In the genomic region with DNA sequence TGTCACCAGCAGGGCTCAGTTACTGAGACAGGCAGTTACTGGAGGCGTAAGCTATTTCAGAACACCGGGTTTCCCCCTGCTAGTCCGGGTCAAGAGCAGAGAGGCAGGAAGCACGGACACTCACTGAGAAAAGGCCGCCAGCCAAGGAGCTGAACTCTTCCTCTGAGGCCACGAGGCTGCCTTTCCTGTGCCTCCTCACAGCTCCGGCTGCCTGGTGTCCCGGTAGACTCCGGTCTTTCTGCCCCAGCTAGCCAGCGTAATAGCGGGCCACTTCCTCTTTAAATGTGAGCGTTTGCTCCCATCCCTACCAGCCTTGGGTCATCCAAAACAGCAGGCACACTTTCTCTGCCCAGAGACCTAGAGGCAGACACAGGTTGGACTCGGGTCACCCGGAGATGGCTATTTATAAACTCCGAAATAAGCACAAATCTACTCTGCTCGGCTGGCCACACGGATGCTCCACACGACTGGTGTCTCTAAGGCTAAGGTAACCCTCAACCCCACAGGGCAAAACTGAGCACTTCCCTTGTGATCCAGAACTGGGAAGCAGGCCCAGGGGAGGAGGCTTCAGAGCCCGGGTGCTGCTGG, we compare ENCODE assay signal across 9 mouse cellular contexts. TPM values are rescaled to one million over a fixed set of nuclear protein-coding genes. Genes with fewer than 3 reads are reported as not detected.
DNase-seq lines count a peak whose midpoint lies in the region; ATAC-seq and TF ChIP-seq lines count a peak whose summit lies in the region.
"Had no signal": no experiment of that assay in that cellular context is flagged by ENCODE, and none has a peak within 500 bp of the region (broad histone marks: within the 10 kb centered on the region; RNA-seq: fewer than 3 reads in every experiment).

No protein-coding gene starts in this region.

- ATAC-seq in forebrain, embryonic 12.5 days (ENCODE audit: low FRiP score) = no peak
- peak; percentile 43; the same call in 1 of the 2 replicates for ATAC-seq in neural tube, embryonic 12.5 days (ENCODE audit: low FRiP score, low read depth)

- peaks cover 41% of the 10 kb centered on the region for H3K4me1 ChIP-seq in forebrain, embryonic 10.5 days
- H3K4me1 ChIP-seq in forebrain, embryonic 12.5 days = peaks cover 18% of the 10 kb centered on the region
- H3K4me1 ChIP-seq in spleen, adult 2 months (ENCODE audit: control insufficient read depth, insufficient read depth, insufficient read length) = no peaks in the 10 kb centered on the region
- H3K4me1 ChIP-seq in neural tube, embryonic 12.5 days = peaks cover 13% of the 10 kb centered on the region; the same call in 1 of the 2 replicates

- DNase-seq in forebrain, embryonic 10.5 days (ENCODE audit: extremely low spot score, low spot score) = no peak
- peak; percentile 3 to 24 for DNase-seq in spleen, adult 2 months (ENCODE audit: low read depth in 1 of 2, low spot score in 2 of 2)
- no peak for DNase-seq in spleen, postnatal 14 days (ENCODE audit: low spot score in 2 of 2)
- peak; percentile 43 to 47 for DNase-seq in gastrocnemius, postnatal 36 days
- DNase-seq in kidney, adult 9 months = peak; percentile 32
- no peak for DNase-seq in MN1 (ENCODE audit: low spot score)
- DNase-seq: liver, embryonic 13.5 days had no signal

- no peaks in the 10 kb centered on the region for H3K36me3 ChIP-seq in forebrain, embryonic 10.5 days (replicated peaks)
- no peaks in the 10 kb centered on the region for H3K36me3 ChIP-seq in forebrain, embryonic 12.5 days (replicated peaks)
- H3K36me3 ChIP-seq in spleen, adult 2 months (ENCODE audit: control insufficient read depth, insufficient read depth, low read length) = no peaks in the 10 kb centered on the region
- H3K36me3 ChIP-seq in neural tube, embryonic 12.5 days = no peaks in the 10 kb centered on the region
- H3K36me3 ChIP-seq: liver, embryonic 13.5 days had no signal

- TF ChIP-seq CTCF in spleen, adult 2 months (IDR thresholded peaks at IDR 0.05; ENCODE audit: extremely low read depth, insufficient read depth, insufficient read length, insufficient replicate concordance) = no peak

- intact Hi-C loops in gastrocnemius, postnatal 36 days (cut with DNase I) = loop anchor here (2.0 kb wide), 2 partner anchors 21 to 25 kb away; no protein-coding TSS in a partner anchor

- peak overlapping the region; percentile 30; the same call in 1 of the 2 replicates for H3K27ac ChIP-seq in forebrain, embryonic 10.5 days
- H3K27ac ChIP-seq in forebrain, embryonic 12.5 days = no peak overlapping the region
- peak overlapping the region; percentile 75 for H3K27ac ChIP-seq in spleen, adult 2 months (ENCODE audit: insufficient read depth, low read length)
- no peak overlapping the region for H3K27ac ChIP-seq in neural tube, embryonic 12.5 days
- H3K27ac ChIP-seq: liver, embryonic 13.5 days had no signal

- no peaks in the 10 kb centered on the region for H3K9me3 ChIP-seq in forebrain, embryonic 10.5 days
- no peaks in the 10 kb centered on the region for H3K9me3 ChIP-seq in forebrain, embryonic 12.5 days
- no peaks in the 10 kb centered on the region for H3K9me3 ChIP-seq in neural tube, embryonic 12.5 days
- H3K9me3 ChIP-seq: liver, embryonic 13.5 days had no signal

- H3K4me2 ChIP-seq in forebrain, embryonic 12.5 days = no peak overlapping the region
- no peak overlapping the region for H3K4me2 ChIP-seq in neural tube, embryonic 12.5 days (replicated peaks)
- H3K4me2 ChIP-seq: liver, embryonic 13.5 days had no signal

- TF ChIP-seq POLR2A in spleen, adult 2 months (IDR thresholded peaks at IDR 0.05; ENCODE audit: low read depth, low read length) = no peak

- H3K4me3 ChIP-seq in forebrain, embryonic 10.5 days = no peak overlapping the region
- H3K4me3 ChIP-seq in forebrain, embryonic 12.5 days (replicated peaks) = no peak overlapping the region
- no peak overlapping the region; the same call in 1 of the 2 replicates for H3K4me3 ChIP-seq in spleen, adult 2 months (ENCODE audit: extremely low read depth, insufficient read depth, insufficient read length)
- no peak overlapping the region for H3K4me3 ChIP-seq in neural tube, embryonic 12.5 days
- H3K4me3 ChIP-seq: liver, embryonic 13.5 days had no signal

- H3K9ac ChIP-seq in forebrain, embryonic 12.5 days = no peak overlapping the region
- H3K9ac ChIP-seq in neural tube, embryonic 12.5 days = no peak overlapping the region
- H3K9ac ChIP-seq: liver, embryonic 13.5 days had no signal

- WGBS in forebrain, embryonic 10.5 days = 67% methylated on average over 19 of the region's 19 CpGs
- WGBS in forebrain, embryonic 12.5 days = 68% methylated on average over 19 of the region's 19 CpGs
- 23% methylated on average over 19 of the region's 19 CpGs for WGBS in spleen, adult 2 months
- 61% methylated on average over 19 of the region's 19 CpGs for WGBS in neural tube, embryonic 12.5 days

- H3K27me3 ChIP-seq in forebrain, embryonic 10.5 days (ENCODE audit: poor library complexity, severe bottlenecking) = no peaks in the 10 kb centered on the region; the same call in 1 of the 2 replicates
- H3K27me3 ChIP-seq in forebrain, embryonic 12.5 days = no peaks in the 10 kb centered on the region
- H3K27me3 ChIP-seq in spleen, adult 2 months (ENCODE audit: control insufficient read depth, insufficient read depth, low read length) = no peaks in the 10 kb centered on the region
- H3K27me3 ChIP-seq in neural tube, embryonic 12.5 days (replicated peaks) = no peaks in the 10 kb centered on the region
- H3K27me3 ChIP-seq: liver, embryonic 13.5 days had no signal

RNA-seq across cellular contexts. Expression of gene 3425401B19Rik, which starts 1.7 kb away (rescaled TPM):
- 0.05 TPM in 1 of 2 replicates, not detected in the other for polyA plus RNA-seq in forebrain, embryonic 10.5 days (2016; fragmentation: Nextera tagmentation; extraction: Ambion mirVana)
- polyA plus RNA-seq in forebrain, embryonic 12.5 days (2016; fragmentation: Nextera tagmentation; extraction: Ambion mirVana) = 0.04 TPM in 1 of 2 replicates, not detected in the other
- polyA plus RNA-seq in spleen, adult 2 months (2012; rRNA removed) = 0.13 and 0.15 TPM in 2 replicates
- 100 to 1,000 TPM; 268 to 399 TPM for total RNA-seq in gastrocnemius, postnatal 36 days (2021)
- 0.24 and 0.32 TPM in 2 replicates for polyA plus RNA-seq in neural tube, embryonic 12.5 days (2016; fragmentation: Nextera tagmentation; extraction: Ambion mirVana)

Comparison
In these comparisons a context has a peak if more than half of its experiments do, and no peak if none do; other contexts are left out.
1. DNase-seq: peak in spleen, adult 2 months (2 of 2), gastrocnemius, postnatal 36 days (2 of 2) and kidney, adult 9 months (single experiment); none in forebrain, embryonic 10.5 days (single experiment), spleen, postnatal 14 days (0 of 2) and MN1 (single experiment).
2. H3K27ac ChIP-seq: peak in forebrain, embryonic 10.5 days (single experiment) and spleen, adult 2 months (single experiment); none in forebrain, embryonic 12.5 days (single experiment) and neural tube, embryonic 12.5 days (single experiment).